Mouse (Mus musculus) granulocyte monocyte progenitor cell, adult 5-6 weeks (primary cell): ENCODE results near the gene A930033H14Rik. TPM values are rescaled to one million over a fixed set of nuclear protein-coding genes. Genes with fewer than 3 reads are reported as not detected.

Experiments used
- total RNA-seq, 2 experiments: library from RNA; stranded (forward) in 1 of 2; stranded (reverse) in 1 of 2; fragments of 200-712, 200-1000 nt in 1 of 2; fragments of >200 nt in 1 of 2; fragmentation: Nextera tagmentation in 1 of 2; gene quantifications; 2 replicates each; pipeline ENCODE4 v1.2.3; 2014 to 2017

A930033H14Rik gene
- total RNA-seq, 2 experiments from 2014 or later = 1.5 to 2.6 TPM

Other genes with a start within 250 kb of the A930033H14Rik start
- gene Rhobtb1, start 61.7 kb downstream of the A930033H14Rik start, total RNA-seq (2014; fragmentation: Nextera tagmentation) = 2.1 and 2.6 TPM in 2 replicates
- gene Rhobtb1, start 61.7 kb downstream of the A930033H14Rik start, total RNA-seq (2017) = 1.8 and 2.5 TPM in 2 replicates
- gene Cdk1, start 139.8 kb upstream of the A930033H14Rik start, total RNA-seq (2014; fragmentation: Nextera tagmentation) = 82.5 and 104 TPM in 2 replicates
- gene Cdk1, start 139.8 kb upstream of the A930033H14Rik start, total RNA-seq (2017) = 302 and 371 TPM in 2 replicates
- not detected in 2 replicates for gene Ank3, start 185.7 kb upstream of the A930033H14Rik start, total RNA-seq (2014; fragmentation: Nextera tagmentation)
- gene Ank3, start 185.7 kb upstream of the A930033H14Rik start, total RNA-seq (2017) = 0.05 and 0.39 TPM in 2 replicates